Mouse (Mus musculus) c-Kit-positive CD71-negative TER-119-negative erythroid progenitor cells, embryonic 14.5 days (primary cell): Measurements from ENCODE around the gene Lyplal1.
A peak's percentile ranks its signal among the peaks of the same experiment; 100 is the strongest.

Experiments used
- DNase-seq: peaks from one replicate; pipeline ENCODE4 v3.0.0-alpha.2; 2013; ENCODE audit warnings: low read depth

Lyplal1 gene

DNA sequence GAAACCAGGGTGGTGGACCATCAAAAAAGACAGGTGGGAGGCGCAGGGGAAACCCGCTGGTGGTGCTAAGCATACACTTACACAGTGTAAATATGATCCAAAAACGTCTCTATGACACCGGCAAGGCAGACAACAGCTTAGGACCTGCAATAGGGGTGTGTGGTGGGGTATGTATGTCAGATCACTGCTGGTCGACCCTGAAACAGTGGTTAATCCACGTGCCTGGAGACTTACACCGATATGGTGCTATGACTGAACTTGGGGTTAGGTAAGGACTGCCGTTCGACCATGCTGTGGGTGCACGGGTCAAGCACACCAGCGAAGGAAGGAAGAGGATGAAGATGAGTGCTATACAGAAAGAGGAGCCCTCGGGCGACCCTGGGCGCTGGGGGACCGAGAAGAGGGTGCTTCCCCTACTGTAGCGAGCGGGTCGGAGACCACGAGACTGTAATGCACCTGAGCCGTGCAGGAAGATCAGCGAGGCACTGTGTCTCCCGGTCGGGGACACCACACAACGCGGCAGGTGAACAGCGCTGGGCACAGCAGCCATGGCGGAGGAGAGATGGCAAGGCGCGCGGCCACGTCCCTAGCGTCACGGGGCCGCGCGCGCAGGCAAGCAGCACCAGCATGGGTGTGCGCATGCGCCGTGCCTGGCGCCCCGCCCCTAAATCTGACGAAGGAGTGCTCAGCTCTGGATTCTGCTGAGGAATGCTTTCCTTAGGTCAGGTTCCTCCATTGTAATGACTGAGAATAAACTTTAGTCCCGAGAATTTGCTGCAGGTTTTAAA lies at the start of gene Lyplal1:
Gene Lyplal1, minus strand, starts transcription at position 610 of the 788 bp plus-strand sequence.
- DNase-seq: peak; percentile 68

DNA sequence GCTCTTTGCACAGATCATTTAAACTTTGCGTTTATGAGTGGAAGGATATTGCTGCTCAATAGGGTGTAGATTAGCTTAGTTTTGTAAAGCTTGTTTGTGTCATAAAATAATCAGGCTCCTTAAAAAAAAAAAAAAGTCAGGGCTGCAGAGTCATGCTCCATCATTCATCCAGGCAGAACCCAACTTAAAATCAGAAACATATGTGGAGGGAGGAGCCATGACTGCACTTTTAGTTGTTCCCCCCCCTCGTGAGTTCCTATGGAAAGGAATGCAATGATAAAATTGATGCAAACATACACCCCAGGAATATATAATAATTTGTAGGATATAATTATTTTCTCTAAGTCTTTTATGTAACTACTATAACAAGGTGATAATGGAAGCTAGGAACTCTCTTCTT lies 46.5 kb upstream of the Lyplal1 start:
- DNase-seq: no peak

DNA sequence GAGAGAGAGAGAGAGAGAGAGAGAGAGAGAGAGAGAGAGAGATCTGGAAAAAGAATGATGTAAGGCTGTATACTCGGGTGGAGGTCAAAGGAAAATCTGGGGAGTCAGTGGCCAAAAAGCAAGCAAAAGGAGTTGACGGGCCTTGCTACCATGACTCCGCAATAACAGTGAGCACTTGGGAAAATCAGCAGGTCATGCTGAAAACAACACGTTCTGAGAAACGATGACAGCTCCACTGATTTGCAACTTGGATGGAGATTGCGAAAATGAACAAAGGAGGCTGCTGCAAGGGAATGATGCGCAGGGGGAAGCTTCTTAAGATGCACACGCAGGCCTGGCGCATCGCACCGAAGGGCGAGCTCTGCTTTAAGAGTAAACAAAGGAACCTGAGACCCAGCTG lies 46.1 kb upstream of the Lyplal1 start:
- DNase-seq: no peak

- no peak for DNase-seq
Observed at GRCm38 (mm10) chr1:186150376-186150775, 33.3 kb upstream of the Lyplal1 start.

DNA sequence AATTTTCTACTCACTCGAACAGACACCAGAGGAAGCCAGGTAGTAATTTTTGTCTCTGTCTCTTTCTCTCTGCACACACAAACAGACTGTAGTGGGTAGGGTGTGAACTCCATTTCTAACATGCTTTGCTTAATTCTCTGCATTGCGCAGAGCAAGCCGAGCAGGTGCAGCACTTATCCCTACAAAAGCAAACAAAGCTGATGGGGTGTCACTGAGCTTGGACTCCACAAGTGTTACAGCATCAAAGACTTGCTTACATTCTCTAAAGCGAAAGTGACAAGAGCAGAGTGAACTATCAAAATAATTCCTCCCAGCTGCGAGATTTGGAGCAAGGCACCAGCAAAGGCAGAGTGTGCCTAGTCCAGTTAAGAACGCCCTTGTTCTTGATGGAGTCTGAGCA lies 28.3 kb upstream of the Lyplal1 start:
- no peak for DNase-seq

- no peak for DNase-seq
Observed at GRCm38 (mm10) chr1:186140191-186140590, 23.1 kb upstream of the Lyplal1 start.

DNA sequence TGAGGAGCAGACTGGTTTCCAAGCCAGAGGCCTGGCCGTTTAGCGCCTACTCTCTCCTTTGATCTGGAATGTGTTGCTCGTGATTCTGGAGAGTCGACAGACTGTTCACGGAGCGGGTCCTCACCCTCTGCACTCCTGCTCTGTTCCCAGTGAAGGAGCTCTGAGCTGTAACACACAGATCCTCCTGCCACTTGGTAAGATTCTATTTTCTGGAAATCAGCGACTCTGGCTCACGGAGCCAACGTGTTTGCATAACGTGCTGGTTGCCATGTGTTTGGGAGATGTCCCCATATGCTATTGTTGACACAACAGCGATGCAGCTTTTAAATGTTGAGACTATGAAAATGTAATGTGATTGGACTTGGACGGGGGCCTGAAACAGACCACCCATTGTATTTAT lies 20.8 kb upstream of the Lyplal1 start:
- DNase-seq: no peak

- no peak for DNase-seq
Observed at GRCm38 (mm10) chr1:186136636-186137380, 19.7 kb upstream of the Lyplal1 start.

DNA sequence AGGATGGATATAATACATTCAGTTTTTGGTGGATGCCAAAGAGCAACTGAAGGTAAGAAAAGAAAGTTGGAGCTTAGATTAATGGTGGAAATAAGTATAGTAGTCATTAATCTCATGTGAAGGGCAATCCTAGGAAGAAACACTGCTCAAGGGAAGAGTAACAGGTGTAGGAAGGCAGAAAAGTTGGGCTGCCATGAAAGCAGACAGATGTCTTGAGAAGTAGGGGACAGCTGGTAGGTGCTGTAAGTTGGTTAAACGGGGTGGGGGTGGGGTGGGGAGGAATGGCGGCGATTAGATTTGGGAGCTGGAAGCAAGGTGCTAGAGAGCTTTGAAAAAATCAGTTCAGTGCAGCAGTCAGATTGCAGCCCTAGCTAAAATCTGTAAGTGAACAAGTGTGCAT lies 14.4 kb upstream of the Lyplal1 start:
- DNase-seq: no peak

DNA sequence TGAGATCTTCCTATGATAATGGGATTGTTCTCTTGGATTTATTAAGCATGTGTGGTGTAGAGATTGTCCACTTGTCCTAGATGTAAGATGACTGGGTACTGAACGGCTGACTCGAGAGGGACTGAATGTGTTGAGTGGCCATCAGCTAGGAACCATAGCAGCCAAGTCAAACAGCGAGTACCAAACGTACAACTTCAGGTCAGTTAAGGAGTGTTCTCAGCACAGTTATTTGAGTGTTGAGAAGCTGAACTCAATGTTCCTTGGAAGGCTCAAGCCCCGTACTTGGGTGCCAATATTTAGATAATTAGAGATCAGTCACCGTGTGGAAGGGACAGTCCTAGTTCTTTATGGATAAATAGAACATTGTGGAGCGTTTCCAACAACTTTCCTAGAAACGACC lies 11.8 kb upstream of the Lyplal1 start:
- no peak for DNase-seq

GRCm38 (mm10) chr1:186126313-186126862 lies 9.3 kb upstream of the Lyplal1 start:
- no peak for DNase-seq

DNA sequence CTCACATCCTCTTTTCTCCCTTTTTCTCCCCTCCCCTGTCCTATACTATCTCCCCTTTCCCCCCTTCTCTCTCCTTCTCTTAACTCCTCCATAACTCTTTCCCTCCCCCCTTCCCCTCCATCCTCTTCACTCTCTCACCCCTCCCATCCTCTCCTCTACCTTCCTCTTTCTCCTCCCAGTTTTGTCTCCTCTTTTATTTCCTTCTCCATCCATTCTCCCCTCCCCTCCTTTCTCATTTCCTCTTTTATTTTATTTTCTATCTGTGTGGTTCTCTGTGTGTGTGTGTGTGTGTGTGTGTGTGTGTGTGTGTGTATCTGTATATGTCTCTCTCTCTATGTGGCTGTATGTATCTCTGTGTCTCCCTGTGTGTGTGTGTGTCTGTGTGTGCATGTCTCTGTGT lies 6.6 kb upstream of the Lyplal1 start:
- no peak for DNase-seq

- no peak for DNase-seq
Observed at GRCm38 (mm10) chr1:186119856-186120255, 2.7 kb upstream of the Lyplal1 start.

DNA sequence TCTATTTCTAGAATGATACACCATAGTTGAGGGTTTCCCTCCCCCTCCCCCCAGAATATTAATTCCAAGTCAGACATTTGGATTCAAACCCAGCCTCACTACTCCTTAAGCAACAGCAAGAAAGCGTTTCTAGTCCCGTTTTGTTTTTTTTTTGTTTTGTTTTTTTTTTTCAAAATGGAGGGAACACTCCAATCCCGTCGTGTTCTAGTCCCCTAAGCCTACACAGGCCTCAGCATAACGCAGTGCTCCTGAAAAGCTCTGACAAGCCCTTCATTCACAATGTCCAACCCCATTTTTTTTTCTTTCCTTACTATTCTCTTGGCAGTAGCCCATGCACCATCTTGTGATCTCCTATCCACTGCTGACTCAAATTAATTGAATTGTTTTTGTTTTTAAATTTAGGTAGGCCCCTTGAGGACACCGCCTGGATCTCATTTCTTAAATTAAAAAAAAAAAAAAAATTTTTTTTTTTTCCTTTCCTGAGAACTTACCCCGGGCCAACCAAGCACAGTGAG lies 967 bp downstream of the Lyplal1 start:
- DNase-seq: no peak

DNA sequence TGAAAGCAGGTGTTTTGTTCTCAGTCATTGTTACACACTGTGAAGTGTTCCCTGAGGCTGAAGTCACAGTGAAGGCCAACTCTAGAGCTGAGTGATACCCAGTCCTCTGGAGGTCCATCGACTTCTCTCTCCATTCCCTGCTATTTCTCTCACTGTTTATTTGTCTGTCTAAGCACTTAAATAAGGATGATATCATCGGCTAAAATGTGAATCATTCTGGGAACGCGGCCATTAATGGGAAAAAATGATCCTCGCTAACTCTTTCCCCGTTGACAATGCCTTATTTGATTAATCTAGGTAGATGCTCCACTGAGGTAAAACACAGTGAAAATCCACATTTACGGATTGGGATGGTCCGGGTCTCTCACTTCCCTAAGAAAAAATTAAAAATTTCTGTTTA lies 14.8 kb downstream of the Lyplal1 start:
- no peak for DNase-seq

- no peak for DNase-seq
Observed at GRCm38 (mm10) chr1:186066266-186066897, 50.7 kb downstream of the Lyplal1 start.

DNA sequence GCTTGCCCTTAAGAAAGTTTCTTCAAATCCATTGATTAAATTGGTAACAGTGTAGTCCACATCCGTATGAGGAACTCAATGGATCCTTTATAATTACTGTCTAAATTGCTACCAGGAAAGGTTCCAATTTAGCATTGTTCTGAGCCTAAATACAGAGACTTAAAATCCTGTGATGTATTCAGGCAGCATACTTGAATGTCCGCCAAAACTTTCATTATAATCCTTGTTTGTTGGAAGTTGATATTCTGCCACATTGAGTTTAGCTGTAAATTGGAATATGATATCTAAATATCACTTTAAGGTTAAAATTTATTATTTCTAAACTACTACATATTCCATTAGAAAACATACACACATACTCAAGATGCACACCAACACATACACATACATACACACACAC lies 57.1 kb downstream of the Lyplal1 start:
- DNase-seq: no peak

DNA sequence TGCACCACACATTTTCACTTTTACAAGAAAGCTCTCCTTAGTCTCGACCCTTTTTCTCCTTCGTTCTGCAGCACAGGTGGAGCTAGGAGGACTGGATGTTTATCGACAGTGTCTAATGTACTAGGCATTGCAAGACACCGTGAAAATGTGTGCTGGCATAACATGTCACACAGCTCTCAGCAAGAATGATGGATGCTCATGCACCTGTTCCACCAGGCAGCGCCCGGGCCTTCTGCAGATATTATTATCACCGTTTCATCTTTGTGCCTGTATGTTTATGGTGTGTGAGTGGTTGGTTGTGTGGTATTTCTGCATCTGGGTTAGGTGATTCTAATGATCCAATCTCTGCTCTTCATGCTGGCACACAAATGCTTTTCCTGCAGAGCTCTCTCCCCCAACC lies 62.9 kb downstream of the Lyplal1 start:
- no peak for DNase-seq

DNA sequence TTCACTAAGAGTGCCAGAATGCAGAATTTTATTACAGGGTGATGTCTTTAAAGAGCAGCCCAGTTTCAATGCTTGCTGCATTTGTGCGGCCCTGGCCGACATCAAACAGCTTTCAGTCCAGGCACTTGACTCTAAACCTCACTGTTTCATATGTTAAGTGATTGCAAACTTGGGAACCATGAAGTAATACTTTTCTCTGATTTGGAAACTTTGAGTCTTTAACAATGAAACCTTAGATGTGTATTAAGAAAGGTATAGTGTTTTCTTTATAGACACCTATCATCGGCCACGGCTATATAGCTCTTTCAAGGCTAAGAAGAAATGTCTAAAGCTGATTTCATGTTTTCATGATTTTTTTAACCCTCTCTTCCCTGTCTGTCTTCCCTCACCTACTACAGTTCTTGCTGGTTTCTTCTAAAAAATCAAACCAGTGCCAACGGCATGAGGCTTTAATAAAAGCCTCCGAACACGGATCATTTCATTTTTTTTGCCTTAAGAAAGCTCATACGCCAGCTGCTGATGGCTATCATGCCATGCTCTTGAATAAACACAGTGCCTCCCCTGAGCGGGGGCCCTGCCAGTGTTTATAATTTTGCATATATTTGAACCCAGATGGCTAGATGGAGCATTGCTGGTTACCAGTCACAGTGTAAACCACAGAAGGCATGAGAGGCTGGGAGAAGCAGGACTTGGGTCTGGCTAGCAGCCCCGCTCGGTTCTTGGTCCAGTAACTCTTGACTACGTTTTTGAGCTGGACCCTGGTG lies 63.6 kb downstream of the Lyplal1 start:
- DNase-seq: no peak

GRCm38 (mm10) chr1:186043709-186044452 lies 73.2 kb downstream of the Lyplal1 start:
- no peak for DNase-seq

- DNase-seq: no peak
Observed at GRCm38 (mm10) chr1:186041841-186042240, 75.3 kb downstream of the Lyplal1 start.
